Mouse (Mus musculus) hindbrain, postnatal 0 days (tissue): ENCODE results near the gene Taf1c. TPM values are rescaled to one million over a fixed set of nuclear protein-coding genes. Genes with fewer than 3 reads are reported as not detected.

Experiments
- ATAC-seq: fragments of 200-750 bp; cut with Nextera tagmentation; 2 replicates; pipeline ENCODE4 v1.8.0; 2017; ENCODE audit warnings: mild to moderate bottlenecking, moderate TSS enrichment, moderate library complexity
- DNase-seq: peaks from one replicate; pipeline ENCODE4 v3.0.0-alpha.2; 2015; ENCODE audit warnings: low spot score
- H3K27ac ChIP-seq: fragments of 300-500 bp; sonication (generic); 2 replicates; pipeline ENCODE4 v1.5.1; 2014; ENCODE audit warnings: mild to moderate bottlenecking
- H3K27me3 ChIP-seq: fragments of 300-500 bp; sonication (generic); 2 replicates; pipeline ENCODE4 v1.6.1; 2014; ENCODE audit warnings: low read length, mixed read lengths; ENCODE audit not compliant: insufficient read depth
- H3K36me3 ChIP-seq: fragments of 300-500 bp; sonication (generic); 2 replicates; pipeline ENCODE4 v1.6.1; 2014; ENCODE audit warnings: low read length, mixed read lengths; ENCODE audit not compliant: insufficient read depth
- H3K4me1 ChIP-seq: fragments of 300-500 bp; sonication (generic); 2 replicates; pipeline ENCODE4 v1.6.1; 2014; ENCODE audit warnings: antibody characterized with exemption, low read length, mixed read lengths; ENCODE audit not compliant: insufficient read depth
- H3K4me2 ChIP-seq: fragments of 300-500 bp; sonication (generic); 2 replicates; pipeline ENCODE4 v1.6.1; 2014; ENCODE audit warnings: low read depth, mild to moderate bottlenecking, low read length, moderate library complexity, mixed read lengths
- H3K4me3 ChIP-seq: fragments of 300-500 bp; sonication (generic); 2 replicates; pipeline ENCODE4 v1.5.1; 2014; ENCODE audit warnings: low read length
- H3K9ac ChIP-seq: fragments of 300-500 bp; sonication (generic); replicated peaks from 2 replicates; pipeline ENCODE4 v1.6.1; 2014; ENCODE audit warnings: mild to moderate bottlenecking, low read length, moderate library complexity, mixed read lengths
- H3K9me3 ChIP-seq: fragments of 300-500 bp; sonication (generic); 2 replicates; pipeline ENCODE4 v1.6.1; 2016; ENCODE audit warnings: low read length, mixed read lengths
- CTCF ChIP-seq: IDR thresholded peaks from 2 replicates; pipeline ENCODE4 v1.5.1; 2016; ENCODE audit warnings: antibody characterized with exemption, control low read depth, low read depth
- WGBS: fragments of 180-500 bp; shearing (Covaris S2); extraction: QIAGEN DNeasy Blood & Tissue Kit; methylation state at CpG from one replicate; pipeline ENCODE4 v1.1.7; 2014; 5-methylcytosine and 5-hydroxymethylcytosine counted together
- polyA plus RNA-seq: library from polyadenylated mRNA; unstranded; fragments of >200 nt; fragmentation: Nextera tagmentation; extraction: Ambion mirVana; gene quantifications from 2 replicates; pipeline ENCODE4 v1.2.1, GENCODE M21; 2015
- total RNA-seq: library from RNA; depleted of rRNA; stranded (reverse); fragments of >200 nt; gene quantifications from 2 replicates; pipeline ENCODE4 v1.2.3, GENCODE M21; 2014

The Taf1c gene
- total and polyA plus RNA-seq, 2 experiments from 2014 or later, result 7.9 to 29.7 TPM

DNA sequence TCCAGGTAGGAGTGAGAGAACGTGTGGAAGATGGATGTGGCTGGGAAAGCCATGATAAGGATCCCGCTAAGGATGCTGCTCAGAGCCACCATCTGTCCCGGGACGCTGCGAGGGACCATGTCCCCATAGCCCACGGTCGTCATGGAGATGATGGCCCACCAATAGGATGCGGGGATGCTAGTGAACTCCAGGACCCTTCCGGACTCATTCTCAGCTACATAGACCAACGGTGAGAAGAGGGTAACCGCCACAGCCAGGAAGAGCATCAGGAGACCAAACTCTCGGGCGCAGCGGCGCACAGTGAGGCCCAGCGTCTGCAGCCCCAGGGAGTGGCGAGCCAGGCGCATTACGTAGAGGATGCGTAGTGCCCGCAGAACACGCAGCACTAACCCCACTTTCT lies 20.8 kb upstream of the Taf1c start:
- H3K4me2 ChIP-seq, result no peak overlapping the region
- 77% methylated on average over 22 of the region's 22 CpGs for WGBS
- ATAC-seq (no peak), DNase-seq (no peak)
- no peak overlapping the region for H3K27ac ChIP-seq
- H3K4me3 ChIP-seq, result no peak overlapping the region
- no peaks in the 10 kb centered on the region for H3K27me3 ChIP-seq
- no peak for TF ChIP-seq CTCF
- H3K36me3 ChIP-seq, result no peaks in the 10 kb centered on the region
- no peak overlapping the region for H3K9ac ChIP-seq
- no peaks in the 10 kb centered on the region for H3K9me3 ChIP-seq
- no peaks in the 10 kb centered on the region for H3K4me1 ChIP-seq

GRCm38 (mm10) chr8:119624916-119625315 lies 19.9 kb upstream of the Taf1c start:
- no peaks in the 10 kb centered on the region for H3K4me1 ChIP-seq
- no peak for ATAC-seq
- no peak overlapping the region for H3K27ac ChIP-seq
- H3K27me3 ChIP-seq, result no peaks in the 10 kb centered on the region
- H3K4me3 ChIP-seq, result no peak overlapping the region
- no peak overlapping the region for H3K9ac ChIP-seq
- H3K36me3 ChIP-seq, result no peaks in the 10 kb centered on the region
- H3K9me3 ChIP-seq, result no peaks in the 10 kb centered on the region
- no peak for DNase-seq
- no peak for TF ChIP-seq CTCF
- 87% methylated on average over 7 of the region's 7 CpGs for WGBS
- no peak overlapping the region for H3K4me2 ChIP-seq

GRCm38 (mm10) chr8:119623744-119624143 lies 18.7 kb upstream of the Taf1c start:
- Histone ChIP-seq H3K4me1 (no peaks in the 10 kb centered on the region), H3K4me3 (no peak overlapping the region), H3K27me3 (no peaks in the 10 kb centered on the region), H3K36me3 (no peaks in the 10 kb centered on the region), H3K4me2 (no peak overlapping the region), H3K9ac (no peak overlapping the region), H3K27ac (no peak overlapping the region), H3K9me3 (no peaks in the 10 kb centered on the region)
- ATAC-seq (no peak), DNase-seq (no peak)
- 72% methylated on average over 1 of the region's 1 CpGs for WGBS
- no peak for TF ChIP-seq CTCF

- Histone ChIP-seq H3K4me2 (no peak overlapping the region), H3K27ac (no peak overlapping the region), H3K4me3 (no peak overlapping the region), H3K36me3 (no peaks in the 10 kb centered on the region), H3K27me3 (no peaks in the 10 kb centered on the region), H3K9ac (no peak overlapping the region), H3K9me3 (no peaks in the 10 kb centered on the region), H3K4me1 (no peaks in the 10 kb centered on the region)
- no peak for TF ChIP-seq CTCF
- 84% methylated on average over 8 of the region's 8 CpGs for WGBS
- DNase-seq, result no peak
- no peak for ATAC-seq
Observed at GRCm38 (mm10) chr8:119623061-119623460, 18.0 kb upstream of the Taf1c start.

DNA sequence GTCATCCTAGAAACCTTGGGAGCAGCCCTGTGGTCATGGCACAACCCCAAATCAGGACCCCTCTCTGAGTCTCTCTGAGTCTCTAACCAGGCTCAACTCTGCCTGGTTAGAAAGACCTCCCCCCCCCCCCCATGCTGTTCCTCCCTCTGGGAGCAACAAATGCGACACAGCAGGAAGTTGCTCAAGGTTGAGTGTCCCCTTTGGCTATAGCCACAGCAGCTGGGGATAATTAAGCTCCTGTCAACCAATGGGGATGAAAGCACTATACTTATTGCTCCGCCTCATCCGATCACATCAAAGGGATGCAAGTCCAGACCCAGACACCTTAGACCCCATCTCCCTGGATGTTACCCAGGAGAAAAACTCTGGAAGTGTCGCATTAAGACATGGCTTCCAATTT lies 17.5 kb upstream of the Taf1c start:
- 64% methylated on average over 4 of the region's 4 CpGs for WGBS
- H3K9ac ChIP-seq, result no peak overlapping the region
- no peak for TF ChIP-seq CTCF
- H3K36me3 ChIP-seq, result no peaks in the 10 kb centered on the region
- H3K9me3 ChIP-seq, result no peaks in the 10 kb centered on the region
- no peaks in the 10 kb centered on the region for H3K27me3 ChIP-seq
- H3K4me1 ChIP-seq, result no peaks in the 10 kb centered on the region
- DNase-seq (no peak), ATAC-seq (no peak)
- H3K4me2 ChIP-seq, result no peak overlapping the region
- no peak overlapping the region for H3K27ac ChIP-seq
- H3K4me3 ChIP-seq, result no peak overlapping the region

DNA sequence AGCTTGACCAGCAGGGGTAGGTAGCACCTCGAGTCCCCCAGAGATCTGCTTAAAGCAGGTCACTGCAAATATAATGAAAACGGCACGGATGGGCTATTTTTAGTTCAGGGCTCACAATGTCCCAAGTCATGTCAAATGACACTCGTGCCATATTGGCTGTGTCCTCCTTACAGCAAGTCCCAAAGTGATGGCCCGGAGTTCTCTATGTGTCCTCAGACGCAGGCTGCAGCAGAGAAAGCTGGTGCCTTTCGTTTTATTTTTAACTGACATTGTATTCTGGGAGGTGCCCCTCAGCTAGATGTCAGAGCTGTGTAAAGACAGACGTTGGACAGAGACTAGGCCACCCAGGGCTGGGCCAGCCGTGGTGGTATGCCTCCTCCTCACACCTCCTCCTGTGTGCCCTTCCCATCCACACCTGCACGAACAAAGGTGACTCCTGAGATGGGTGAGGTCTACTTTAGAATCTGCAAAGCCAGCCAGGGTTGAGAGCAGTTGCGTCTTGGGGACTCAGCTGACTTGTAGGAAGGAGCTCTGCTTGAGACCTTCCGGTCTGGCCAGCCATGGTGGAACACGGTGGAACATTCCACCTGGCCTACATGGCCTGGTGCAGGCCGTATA lies 15.9 kb upstream of the Taf1c start:
- no peak for ATAC-seq
- no peak for DNase-seq
- 86% methylated on average over 14 of the region's 14 CpGs for WGBS
- Histone ChIP-seq H3K27ac (no peak overlapping the region), H3K9me3 (no peaks in the 10 kb centered on the region), H3K9ac (no peak overlapping the region), H3K4me2 (no peak overlapping the region), H3K4me1 (no peaks in the 10 kb centered on the region), H3K4me3 (no peak overlapping the region), H3K27me3 (no peaks in the 10 kb centered on the region), H3K36me3 (no peaks in the 10 kb centered on the region)
- no peak for TF ChIP-seq CTCF

- Histone ChIP-seq H3K4me3 (no peak overlapping the region), H3K9me3 (no peaks in the 10 kb centered on the region), H3K4me1 (no peaks in the 10 kb centered on the region), H3K27me3 (no peaks in the 10 kb centered on the region), H3K36me3 (no peaks in the 10 kb centered on the region), H3K27ac (no peak overlapping the region), H3K9ac (no peak overlapping the region), H3K4me2 (no peak overlapping the region)
- no peak for TF ChIP-seq CTCF
- WGBS, result 76% methylated on average over 6 of the region's 6 CpGs
- no peak for DNase-seq
- no peak for ATAC-seq
Observed at GRCm38 (mm10) chr8:119620116-119620840, 15.3 kb upstream of the Taf1c start.
